Mouse (Mus musculus): ENCODE measurements around the gene Spint4.

DNA sequence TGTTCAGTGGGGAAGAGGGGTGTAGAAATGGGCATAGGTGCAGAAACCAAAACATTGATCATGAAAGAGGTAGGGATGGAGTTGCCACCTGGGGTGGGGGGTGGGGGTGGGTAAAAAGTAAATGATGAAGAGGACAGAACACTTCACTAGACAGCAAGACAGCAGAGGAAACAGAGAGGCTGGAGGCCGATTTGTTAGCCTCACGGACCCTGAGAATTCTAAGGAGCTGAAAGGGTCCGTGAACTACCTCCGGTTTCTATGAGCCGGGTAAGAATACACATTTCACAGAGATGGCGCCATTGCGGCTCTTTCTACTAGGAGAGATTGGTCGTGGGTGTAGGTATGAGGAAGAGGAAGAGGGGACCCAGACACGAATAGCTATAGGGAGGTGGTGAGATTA is 41.8 kb upstream of the Spint4 start, which contains the start of gene Wfdc9:
- no peak for TF ChIP-seq CTCF (IDR thresholded peaks at IDR 0.05 in 2 of 3, conservative IDR thresholded peaks at IDR 0.05 in 1 of 3; ENCODE audit: control insufficient read depth in 1 of 3, insufficient read depth in 1 of 3, low read depth in 2 of 3, low read length in 3 of 3, poor library complexity in 1 of 3, severe bottlenecking in 1 of 3)
- no peak for TF ChIP-seq POLR2A (IDR thresholded peaks at IDR 0.05; ENCODE audit: control insufficient read depth in 1 of 2, insufficient read depth in 1 of 2, low read depth in 1 of 2, low read length in 2 of 2, poor library complexity in 1 of 2)
- no peak for TF ChIP-seq ZNF384 (IDR thresholded peaks at IDR 0.05; ENCODE audit: low read depth, low read length)
- no peak for TF ChIP-seq POLR2AphosphoS5 (IDR thresholded peaks at IDR 0.05; ENCODE audit: borderline replicate concordance, low read depth, low read length)
- TF ChIP-seq MYC (IDR thresholded peaks at IDR 0.05; ENCODE audit: low read depth, low read length): no peak
- TF ChIP-seq USF2 (IDR thresholded peaks at IDR 0.05; ENCODE audit: borderline replicate concordance in 1 of 2, insufficient read depth in 1 of 2, low read depth in 1 of 2, low read length in 2 of 2): no peak
- TF ChIP-seq ZKSCAN1 (IDR thresholded peaks at IDR 0.05; ENCODE audit: low read depth, low read length): no peak
- TF ChIP-seq SMC3 (IDR thresholded peaks at IDR 0.05; ENCODE audit: low read depth, low read length): no peak

Measured in MEL (cell line).